Mouse (Mus musculus) erythroblast, embryonic 14.5 days (primary cell): ENCODE measurements around the gene Sfrp4. TPM values are rescaled to one million over a fixed set of nuclear protein-coding genes. Genes with fewer than 3 reads are reported as not detected.
"Not testable (repeated sequence)": the region's sequence is repeated elsewhere in the genome, so short reads cannot be mapped to it uniquely, and the experiment has no call there.

Source experiments
- H3K27me3 ChIP-seq: 2 replicates; pipeline ENCODE4 v1.6.1; 2012; ENCODE audit warnings: inconsistent platforms; ENCODE audit not compliant: control insufficient read depth
- H3K36me3 ChIP-seq: 2 replicates; pipeline ENCODE4 v1.6.1; 2012; ENCODE audit warnings: mild to moderate bottlenecking, inconsistent platforms; ENCODE audit not compliant: control insufficient read depth
- H3K4me1 ChIP-seq: 2 replicates; pipeline ENCODE4 v1.6.1; 2012; ENCODE audit warnings: inconsistent platforms; ENCODE audit not compliant: control insufficient read depth
- H3K4me3 ChIP-seq: replicated peaks from 2 replicates; pipeline ENCODE3; 2012; ENCODE audit warnings: moderate library complexity, mild to moderate bottlenecking, inconsistent platforms
- H3K9me3 ChIP-seq: 2 replicates; pipeline ENCODE4 v1.6.1; 2012; ENCODE audit warnings: low read length, inconsistent platforms, mixed read lengths; ENCODE audit not compliant: control insufficient read depth
- GATA1 ChIP-seq: IDR thresholded peaks from 2 replicates; pipeline ENCODE4 v1.6.1; 2012; ENCODE audit warnings: low read length, inconsistent platforms, mixed read lengths
- TAL1 ChIP-seq: IDR thresholded peaks from 3 replicates; pipeline ENCODE4 v1.6.1; 2012; ENCODE audit warnings: low read length, inconsistent platforms, mixed read lengths
- polyA plus RNA-seq: library from polyadenylated mRNA; stranded (reverse); fragments of >175 nt; gene quantifications from 2 replicates; pipeline ENCODE4 v1.2.3, GENCODE M21; 2012

Sfrp4 gene
- polyA plus RNA-seq: not detected in 2 replicates

- peaks cover 29% of the 10 kb centered on the region for H3K4me1 ChIP-seq
- peak within 1 kb of the TSS; percentile 46 for H3K4me3 ChIP-seq
- peaks cover 53% of the 10 kb centered on the region for H3K27me3 ChIP-seq
- TF ChIP-seq GATA1: no peak
- no peak for TF ChIP-seq TAL1
- no peaks in the 10 kb centered on the region for H3K36me3 ChIP-seq
- H3K9me3 ChIP-seq: no peaks in the 10 kb centered on the region
Observed at GRCm38 (mm10) chr13:19622573-19623227, at the start of gene Sfrp4. Gene Sfrp4, plus strand, starts transcription at chr13:19623104.

DNA sequence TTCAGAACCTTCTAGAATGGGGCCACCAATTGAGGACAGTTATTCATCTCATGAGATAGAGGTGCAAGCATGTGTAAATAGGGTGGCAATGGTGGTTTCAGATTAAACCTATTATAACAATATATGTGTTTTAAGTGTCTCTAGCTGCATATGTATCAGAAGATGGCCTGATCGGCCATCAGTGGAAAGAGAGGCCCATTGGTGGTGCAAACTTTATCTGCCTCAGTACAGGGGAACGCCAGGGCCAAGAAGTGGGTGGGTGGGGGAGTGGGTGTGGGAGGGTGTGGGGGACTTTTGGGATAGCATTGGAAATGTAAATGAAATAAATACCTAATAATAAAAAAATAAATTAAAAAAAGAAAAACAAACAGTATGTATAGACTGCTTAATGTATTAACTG lies 48.2 kb upstream of the Sfrp4 start:
- H3K36me3 ChIP-seq, H3K9me3 ChIP-seq, H3K27me3 ChIP-seq, H3K4me3 ChIP-seq: not testable (repeated sequence)
- H3K4me1 ChIP-seq: peaks cover 20% of the 10 kb centered on the region

DNA sequence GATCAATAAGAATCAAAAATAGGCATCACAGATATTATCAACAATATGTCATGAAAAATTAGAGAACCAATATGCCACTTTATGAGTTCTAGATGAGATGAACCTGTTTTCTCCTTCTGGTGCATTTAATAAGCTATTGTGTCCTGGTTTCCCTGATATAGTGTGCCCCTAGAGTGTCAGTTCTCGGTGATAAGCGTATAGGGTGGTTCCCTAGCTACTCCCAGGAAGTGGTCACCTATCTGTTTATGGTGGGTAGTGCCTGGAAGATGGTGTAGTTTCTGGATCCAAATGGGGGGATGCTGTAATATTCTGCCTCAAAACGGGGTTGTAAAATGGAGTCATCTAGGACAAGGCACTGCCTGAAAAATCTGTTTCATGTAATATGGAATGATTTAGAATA lies 47.0 kb upstream of the Sfrp4 start:
- Histone ChIP-seq H3K4me3 (no peak overlapping the region), H3K27me3 (no peaks in the 10 kb centered on the region), H3K36me3 (no peaks in the 10 kb centered on the region), H3K9me3 (no peaks in the 10 kb centered on the region), H3K4me1 (peaks cover 20% of the 10 kb centered on the region)
- TF ChIP-seq GATA1 (no peak), TAL1 (no peak)

DNA sequence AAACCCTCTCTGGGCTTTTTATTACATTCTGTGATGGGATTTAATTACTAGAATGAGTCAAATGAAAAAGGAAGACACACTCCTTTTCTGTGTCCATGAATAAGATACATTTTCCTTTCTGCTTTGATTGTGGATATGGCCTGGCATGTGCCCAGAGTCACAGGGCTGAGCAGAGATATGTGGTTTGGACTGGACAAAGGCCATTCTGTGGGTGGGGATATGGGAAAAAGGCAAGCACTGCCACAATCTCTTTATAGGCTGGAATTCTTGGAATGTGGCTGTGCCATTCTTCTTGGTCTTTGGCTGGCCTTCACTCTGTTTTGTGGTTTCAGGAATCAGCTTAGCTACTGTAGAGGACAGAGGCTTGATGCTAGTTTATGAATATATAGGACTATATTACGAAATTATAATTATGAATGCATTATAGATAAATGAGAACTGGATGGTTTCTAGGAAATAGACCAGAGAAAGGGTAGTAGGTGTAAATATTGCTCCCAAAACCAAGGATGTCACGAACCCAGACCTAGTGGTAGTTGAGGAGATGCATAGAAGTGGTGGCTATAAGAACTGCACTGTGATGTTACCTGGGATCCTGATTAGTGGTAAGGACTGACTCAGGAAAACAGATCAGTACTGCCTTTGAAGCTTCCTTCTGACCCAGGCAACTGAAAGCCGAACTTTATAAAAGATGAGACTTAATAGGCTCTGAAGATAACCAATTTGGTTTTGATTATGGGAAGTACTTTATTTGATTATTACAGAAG lies 31.7 kb upstream of the Sfrp4 start:
- Histone ChIP-seq H3K4me3 (no peak overlapping the region), H3K27me3 (no peaks in the 10 kb centered on the region), H3K36me3 (no peaks in the 10 kb centered on the region), H3K4me1 (no peaks in the 10 kb centered on the region), H3K9me3 (no peaks in the 10 kb centered on the region)
- no peak for TF ChIP-seq TAL1
- no peak for TF ChIP-seq GATA1

DNA sequence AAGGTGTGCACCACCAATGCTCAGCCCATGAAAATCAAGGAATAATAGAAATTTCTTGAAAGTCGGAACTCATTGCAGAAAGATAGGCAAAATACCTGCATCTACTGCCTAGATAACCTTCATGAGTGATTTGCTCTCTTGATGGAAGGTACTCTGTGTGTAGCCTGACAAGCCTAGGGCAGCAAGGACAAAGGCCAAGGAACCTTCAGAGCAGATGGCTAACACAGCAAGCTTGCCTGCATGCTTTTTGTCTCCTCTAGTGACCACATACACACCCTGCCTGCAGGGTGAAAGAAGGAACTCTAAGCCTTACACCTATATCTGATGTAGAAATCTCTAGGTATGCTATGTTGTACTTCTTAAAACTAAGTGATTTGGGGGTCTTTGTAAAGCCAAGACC lies 27.8 kb upstream of the Sfrp4 start:
- no peak for TF ChIP-seq GATA1
- TF ChIP-seq TAL1: no peak
- no peaks in the 10 kb centered on the region for H3K36me3 ChIP-seq
- H3K27me3 ChIP-seq: no peaks in the 10 kb centered on the region
- H3K4me3 ChIP-seq: no peak overlapping the region
- no peaks in the 10 kb centered on the region for H3K9me3 ChIP-seq
- H3K4me1 ChIP-seq: no peaks in the 10 kb centered on the region

DNA sequence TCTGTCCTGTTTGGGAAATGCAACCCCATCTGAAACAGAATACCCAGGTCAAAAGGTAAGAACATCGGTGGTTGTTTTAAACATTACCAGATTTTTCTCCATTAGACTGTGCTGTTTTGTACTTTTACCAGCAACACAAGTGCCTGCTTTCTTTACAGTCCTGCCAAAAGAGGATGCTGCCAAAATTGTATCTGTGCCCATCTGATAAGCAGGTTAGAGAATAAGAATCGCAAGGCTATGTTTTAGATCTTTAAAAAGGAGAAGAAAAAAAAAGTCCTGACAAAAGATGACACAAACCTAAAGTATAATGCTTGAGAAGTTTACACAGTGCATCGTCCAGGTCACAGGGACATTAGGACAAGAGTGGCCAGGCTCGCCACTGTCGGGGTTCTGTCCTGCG lies 23.7 kb upstream of the Sfrp4 start:
- Histone ChIP-seq H3K36me3 (no peaks in the 10 kb centered on the region), H3K9me3 (no peaks in the 10 kb centered on the region), H3K27me3 (no peaks in the 10 kb centered on the region), H3K4me3 (no peak overlapping the region), H3K4me1 (peaks cover 3% of the 10 kb centered on the region; the same call in 1 of the 2 replicates)
- TF ChIP-seq GATA1: no peak
- no peak for TF ChIP-seq TAL1

GRCm38 (mm10) chr13:19602531-19602930 lies 20.4 kb upstream of the Sfrp4 start:
- Histone ChIP-seq H3K36me3 (peaks cover 3% of the 10 kb centered on the region; the same call in 1 of the 2 replicates), H3K27me3 (no peaks in the 10 kb centered on the region), H3K4me1 (peaks cover 10% of the 10 kb centered on the region), H3K4me3 (no peak overlapping the region), H3K9me3 (no peaks in the 10 kb centered on the region)
- no peak for TF ChIP-seq TAL1
- TF ChIP-seq GATA1: no peak

DNA sequence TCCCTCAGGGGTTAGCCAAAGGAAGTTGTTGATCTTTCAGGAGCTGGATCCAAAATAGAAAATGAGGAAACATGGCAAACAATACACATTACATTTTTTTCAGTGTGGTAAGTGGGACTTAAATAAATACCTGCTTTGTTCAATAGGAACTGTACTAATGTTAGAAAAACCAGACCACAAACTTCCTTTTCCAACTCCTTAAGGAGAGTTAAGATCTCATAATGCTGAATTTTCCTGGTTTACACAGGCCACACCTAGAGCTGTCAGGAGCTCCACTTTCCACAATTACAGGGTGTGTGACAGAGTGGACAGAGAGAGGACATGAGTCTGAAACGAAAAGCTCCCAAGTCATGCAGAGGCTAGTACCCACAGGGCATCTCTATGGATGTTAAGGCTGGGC lies 19.2 kb upstream of the Sfrp4 start:
- H3K4me3 ChIP-seq: no peak overlapping the region
- H3K4me1 ChIP-seq: peaks cover 18% of the 10 kb centered on the region
- H3K36me3 ChIP-seq: peaks cover 5% of the 10 kb centered on the region; the same call in 1 of the 2 replicates
- no peaks in the 10 kb centered on the region for H3K9me3 ChIP-seq
- no peak for TF ChIP-seq TAL1
- TF ChIP-seq GATA1: no peak
- H3K27me3 ChIP-seq: no peaks in the 10 kb centered on the region

DNA sequence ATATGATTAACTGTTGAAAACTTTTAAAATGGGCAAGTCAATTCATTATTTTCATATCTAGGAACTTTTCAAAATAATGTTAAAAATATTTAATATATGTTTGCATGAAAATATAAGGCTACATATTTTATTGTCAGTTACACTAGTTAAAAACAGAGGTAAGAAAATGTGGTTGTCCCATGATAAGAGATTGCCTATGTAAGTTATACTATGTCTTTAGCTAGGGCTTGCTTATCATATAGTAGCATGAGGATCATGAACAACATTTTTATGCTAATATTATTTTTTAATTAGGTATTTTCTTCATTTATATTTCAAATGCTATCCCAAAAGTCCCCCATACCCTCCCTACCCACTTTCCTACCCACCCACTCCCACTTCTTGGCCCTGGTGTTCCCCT lies 18.0 kb upstream of the Sfrp4 start:
- H3K4me3 ChIP-seq: no peak overlapping the region
- TF ChIP-seq GATA1 (no peak), TAL1 (no peak)
- no peaks in the 10 kb centered on the region for H3K27me3 ChIP-seq
- no peaks in the 10 kb centered on the region for H3K9me3 ChIP-seq
- H3K36me3 ChIP-seq: peaks cover 5% of the 10 kb centered on the region; the same call in 1 of the 2 replicates
- peaks cover 21% of the 10 kb centered on the region for H3K4me1 ChIP-seq
